Mouse (Mus musculus) bone marrow macrophage, adult 2 months (primary cell): ENCODE data around the gene Lonrf3. TPM values are rescaled to one million over a fixed set of nuclear protein-coding genes. Genes with fewer than 3 reads are reported as not detected.

Experiments
- H3K27ac ChIP-seq: 2 replicates; pipeline ENCODE4 v1.5.1; 2012; ENCODE audit warnings: low read depth, low read length; ENCODE audit not compliant: insufficient read depth
- H3K4me1 ChIP-seq: 2 replicates; pipeline ENCODE4 v1.6.1; 2012; ENCODE audit warnings: low read length; ENCODE audit not compliant: control insufficient read depth, insufficient read depth
- H3K4me3 ChIP-seq: 2 replicates; pipeline ENCODE4 v1.5.1; 2012; ENCODE audit warnings: mild to moderate bottlenecking, low read length, moderate library complexity; ENCODE audit not compliant: insufficient read depth
- CTCF ChIP-seq: IDR thresholded peaks from 2 replicates; pipeline ENCODE4 v1.5.1; 2012; ENCODE audit warnings: low read depth, mild to moderate bottlenecking, low read length, moderate library complexity
- POLR2A ChIP-seq: IDR thresholded peaks from 2 replicates; pipeline ENCODE4 v1.6.1; 2012; ENCODE audit warnings: mild to moderate bottlenecking, low read depth, low read length, borderline replicate concordance
- polyA plus RNA-seq: library from polyadenylated mRNA; stranded (reverse); fragments of >200 nt; gene quantifications from 2 replicates; pipeline ENCODE4 v1.2.4, GENCODE M21; 2012; ENCODE audit not compliant: missing spikeins, insufficient read depth, insufficient read length

Lonrf3 gene
- polyA plus RNA-seq = 19.6 and 20.5 TPM in 2 replicates

GRCm38 (mm10) chrX:36328271-36329039, at the start of gene Lonrf3:
Gene Lonrf3, plus strand, starts transcription at chrX:36328353.
- Histone ChIP-seq H3K4me3 (peak within 1 kb of the TSS; percentile 93), H3K4me1 (peaks cover 18% of the 10 kb centered on the region), H3K27ac (peak within 1 kb of the TSS; percentile 88)
- TF ChIP-seq CTCF (no peak), POLR2A (peak; percentile 74; the same call in 1 of the 2 replicates)

DNA sequence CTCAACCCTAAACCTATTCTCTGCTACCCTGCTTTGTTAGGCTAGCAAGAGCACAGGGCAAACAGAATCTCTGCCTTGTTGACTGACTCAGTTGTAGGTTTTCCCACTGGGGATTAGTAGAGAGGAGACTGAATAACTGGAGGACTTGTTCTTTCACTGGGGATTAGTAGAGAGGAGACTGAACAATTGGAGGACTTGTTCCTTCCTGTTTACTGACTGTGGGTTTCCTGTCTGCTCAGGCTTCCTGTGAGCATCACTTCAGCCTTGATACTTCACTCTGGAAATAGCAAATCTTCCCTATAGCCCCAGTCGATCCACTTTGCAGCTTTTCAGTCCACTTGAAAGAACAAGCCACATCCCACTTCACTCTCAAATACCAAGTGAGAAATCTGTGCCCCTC, 49.4 kb upstream of the Lonrf3 start:
- H3K27ac ChIP-seq = no peak overlapping the region
- H3K4me1 ChIP-seq = peaks cover 8% of the 10 kb centered on the region
- no peak for TF ChIP-seq CTCF
- TF ChIP-seq POLR2A = no peak
- H3K4me3 ChIP-seq = no peak overlapping the region

DNA sequence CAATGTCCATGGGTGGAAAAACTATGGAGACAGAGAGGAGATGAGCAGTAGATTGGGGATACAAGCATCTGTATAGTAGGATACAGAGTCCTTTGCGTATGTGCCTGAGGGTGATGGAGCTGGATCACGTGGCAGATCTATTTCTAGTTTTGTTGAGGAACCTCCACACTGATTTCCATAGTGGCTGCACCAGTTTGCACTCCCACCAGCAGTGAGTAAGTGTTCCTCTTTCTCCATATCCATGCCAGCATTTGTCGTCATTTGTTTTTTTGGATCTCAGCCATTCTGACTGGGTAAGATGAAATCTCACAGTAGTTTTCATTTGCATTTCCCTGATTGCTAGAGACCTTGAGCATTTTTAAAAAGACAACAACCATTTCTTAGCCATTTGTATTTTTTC, 16.7 kb upstream of the Lonrf3 start:
- Histone ChIP-seq H3K27ac (no peak overlapping the region), H3K4me3 (no peak overlapping the region), H3K4me1 (peaks cover 16% of the 10 kb centered on the region)
- TF ChIP-seq POLR2A (no peak), CTCF (no peak)

- Histone ChIP-seq H3K4me1 (peaks cover 16% of the 10 kb centered on the region), H3K4me3 (peak overlapping the region; percentile 93), H3K27ac (peak overlapping the region; percentile 88)
- no peak for TF ChIP-seq POLR2A
- no peak for TF ChIP-seq CTCF
Observed at GRCm38 (mm10) chrX:36327491-36328255, 480 bp upstream of the Lonrf3 start.

DNA sequence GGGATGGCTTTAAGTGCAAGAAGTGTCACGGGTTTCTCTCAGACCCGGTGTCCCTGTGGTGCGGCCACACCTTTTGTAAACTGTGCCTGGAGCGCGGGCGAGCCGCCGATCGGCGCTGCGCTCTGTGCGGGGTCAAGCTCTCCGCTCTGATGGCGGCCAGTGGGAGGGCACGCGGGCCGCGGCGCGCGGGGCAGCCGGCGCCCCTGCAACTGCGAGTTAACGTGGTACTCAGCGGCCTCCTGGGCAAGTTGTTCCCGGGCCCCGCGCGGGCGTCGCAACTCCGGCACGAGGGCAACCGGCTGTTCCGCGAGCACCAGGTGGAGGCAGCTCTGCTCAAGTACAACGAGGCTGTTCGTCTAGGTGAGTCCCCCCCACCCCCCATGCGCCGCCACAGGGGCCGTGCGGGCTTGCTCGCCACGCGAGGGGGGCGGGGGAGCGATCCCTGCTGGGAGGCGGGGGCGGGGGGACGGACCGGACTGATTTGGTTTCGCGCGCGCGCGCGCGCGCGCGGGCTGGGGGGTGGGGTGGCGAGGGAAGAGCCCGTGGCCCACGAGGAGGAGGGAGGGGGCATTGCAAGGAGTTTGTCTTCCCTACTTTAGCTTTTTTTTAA, 992 bp downstream of the Lonrf3 start:
- H3K4me1 ChIP-seq = peaks cover 18% of the 10 kb centered on the region
- H3K27ac ChIP-seq = peak overlapping the region; percentile 86
- peak overlapping the region; percentile 93 for H3K4me3 ChIP-seq
- TF ChIP-seq POLR2A (no peak), CTCF (no peak)

GRCm38 (mm10) chrX:36329849-36330411, 1.8 kb downstream of the Lonrf3 start:
- Histone ChIP-seq H3K27ac (peak overlapping the region; percentile 83), H3K4me3 (peak overlapping the region; percentile 69), H3K4me1 (peaks cover 22% of the 10 kb centered on the region)
- TF ChIP-seq POLR2A = no peak
- no peak for TF ChIP-seq CTCF

DNA sequence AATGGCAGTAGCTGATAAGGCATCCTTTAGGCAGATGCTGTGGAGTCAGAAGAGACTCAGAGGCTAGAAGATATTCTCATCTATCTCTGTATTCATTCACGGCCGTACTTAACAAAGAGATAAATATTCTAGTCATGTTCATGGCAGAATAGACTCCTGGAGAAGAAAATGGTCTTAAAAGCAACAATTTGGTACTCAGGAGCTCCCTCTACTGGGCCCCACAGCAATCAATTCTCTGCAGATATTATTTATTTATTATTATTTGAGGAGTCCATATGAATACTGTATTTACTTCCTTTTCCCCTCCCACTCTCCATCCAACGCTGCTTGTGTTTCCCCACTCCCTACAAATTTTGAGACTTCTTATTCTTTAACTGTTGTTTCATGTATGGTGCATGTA, 24.3 kb downstream of the Lonrf3 start:
- H3K27ac ChIP-seq = no peak overlapping the region
- no peak overlapping the region for H3K4me3 ChIP-seq
- no peaks in the 10 kb centered on the region for H3K4me1 ChIP-seq
- no peak for TF ChIP-seq POLR2A
- no peak for TF ChIP-seq CTCF

DNA sequence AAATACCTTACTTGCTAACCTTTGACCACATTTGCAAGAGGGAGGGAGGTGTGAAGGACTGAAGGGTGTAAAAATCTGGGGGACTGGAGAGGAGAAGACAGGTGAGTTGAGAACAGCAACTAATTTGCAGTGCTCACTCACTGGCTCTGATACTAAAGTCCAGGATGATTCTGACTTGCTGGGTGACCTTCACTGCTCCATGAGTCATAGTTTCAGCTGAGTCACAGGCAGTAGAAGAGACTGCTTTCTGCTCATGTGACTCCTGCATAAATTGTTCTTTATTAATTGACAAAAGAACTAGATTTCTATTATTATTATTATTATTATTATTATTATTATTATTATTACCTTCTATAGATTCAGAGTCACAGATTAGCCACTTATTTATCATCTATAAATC, 57.2 kb downstream of the Lonrf3 start:
- Histone ChIP-seq H3K27ac (no peak overlapping the region), H3K4me1 (peaks cover 13% of the 10 kb centered on the region), H3K4me3 (no peak overlapping the region)
- TF ChIP-seq CTCF (no peak), POLR2A (no peak)

DNA sequence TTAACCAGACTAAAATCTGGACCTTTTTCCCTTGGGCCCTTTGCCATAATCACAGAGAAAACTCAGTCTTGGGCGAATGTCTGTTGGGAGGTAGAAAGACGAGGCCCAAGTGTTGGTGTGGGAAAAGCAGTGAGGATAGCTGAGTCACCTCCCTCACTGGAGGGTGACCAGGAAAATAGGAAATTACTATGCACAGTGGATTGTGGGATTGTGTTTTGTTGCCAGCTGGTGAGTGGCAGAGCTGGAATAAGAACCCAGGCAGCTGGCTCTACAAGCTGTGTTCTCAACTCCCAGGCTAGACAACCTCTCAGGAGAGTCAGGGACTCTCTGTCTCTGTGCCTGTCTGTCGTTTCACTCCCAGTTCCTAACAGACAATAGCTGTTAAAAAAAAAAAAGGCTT, 61.8 kb downstream of the Lonrf3 start:
- TF ChIP-seq POLR2A (no peak), CTCF (no peak)
- Histone ChIP-seq H3K27ac (no peak overlapping the region; the same call in 1 of the 2 replicates), H3K4me3 (no peak overlapping the region), H3K4me1 (peaks cover 20% of the 10 kb centered on the region)
